Mouse (Mus musculus): ENCODE measurements around the gene Gm45234. TPM values are rescaled to one million over a fixed set of nuclear protein-coding genes. Genes with fewer than 3 reads are reported as not detected.

Gm45234 gene
- not detected for polyA plus RNA-seq (2014; fragmentation: Illumina TruSeq; extraction: RNeasy Lipid Tissue Mini Kit (QIAGEN cat#74804); ENCODE audit: low read depth, low replicate concordance)

DNA sequence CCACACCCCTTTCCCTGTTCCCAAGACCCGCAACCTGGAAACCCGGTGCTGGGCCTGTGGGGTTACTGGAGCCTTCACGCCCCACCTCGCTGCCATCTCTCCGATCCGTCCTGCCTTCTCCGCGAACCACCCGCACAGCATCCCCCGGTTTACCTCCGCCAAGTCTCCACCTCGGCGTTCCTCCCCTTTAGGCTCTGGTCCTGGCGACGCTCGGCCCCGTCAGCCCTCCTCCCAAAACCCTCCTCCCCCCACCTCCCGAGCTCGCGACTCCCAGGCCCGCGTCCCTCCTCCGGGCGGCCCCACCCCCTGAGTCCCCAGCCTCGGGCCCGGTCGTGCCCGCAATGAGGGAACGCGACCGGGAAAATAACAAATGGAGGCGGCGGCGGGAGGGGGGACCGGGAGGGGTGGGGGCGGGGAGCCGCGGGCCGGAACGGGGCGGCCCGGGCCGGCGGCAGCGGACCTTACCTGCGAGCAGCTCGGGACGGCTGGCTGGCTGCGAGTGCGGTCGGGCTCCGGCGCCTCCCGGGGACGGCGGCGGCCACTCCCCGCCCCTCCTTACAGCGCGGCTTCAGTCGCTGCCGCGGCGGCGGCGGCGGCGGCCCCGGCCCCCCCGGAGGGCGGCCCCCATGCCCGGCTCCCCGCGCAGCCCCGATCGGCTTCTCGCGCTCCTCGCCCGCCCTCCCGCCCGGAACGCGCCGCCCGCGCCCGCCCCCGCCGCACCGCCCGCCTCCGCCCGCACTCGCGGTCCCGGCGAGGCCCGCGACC, at the start of gene Gm45234, which contains the start of gene Atn1:
TSS of gene Gm45234 (minus strand) at position 191 of the 765 bp plus-strand sequence.
TSS of gene Atn1 (minus strand) at position 694 of the 765 bp plus-strand sequence.

DNA sequence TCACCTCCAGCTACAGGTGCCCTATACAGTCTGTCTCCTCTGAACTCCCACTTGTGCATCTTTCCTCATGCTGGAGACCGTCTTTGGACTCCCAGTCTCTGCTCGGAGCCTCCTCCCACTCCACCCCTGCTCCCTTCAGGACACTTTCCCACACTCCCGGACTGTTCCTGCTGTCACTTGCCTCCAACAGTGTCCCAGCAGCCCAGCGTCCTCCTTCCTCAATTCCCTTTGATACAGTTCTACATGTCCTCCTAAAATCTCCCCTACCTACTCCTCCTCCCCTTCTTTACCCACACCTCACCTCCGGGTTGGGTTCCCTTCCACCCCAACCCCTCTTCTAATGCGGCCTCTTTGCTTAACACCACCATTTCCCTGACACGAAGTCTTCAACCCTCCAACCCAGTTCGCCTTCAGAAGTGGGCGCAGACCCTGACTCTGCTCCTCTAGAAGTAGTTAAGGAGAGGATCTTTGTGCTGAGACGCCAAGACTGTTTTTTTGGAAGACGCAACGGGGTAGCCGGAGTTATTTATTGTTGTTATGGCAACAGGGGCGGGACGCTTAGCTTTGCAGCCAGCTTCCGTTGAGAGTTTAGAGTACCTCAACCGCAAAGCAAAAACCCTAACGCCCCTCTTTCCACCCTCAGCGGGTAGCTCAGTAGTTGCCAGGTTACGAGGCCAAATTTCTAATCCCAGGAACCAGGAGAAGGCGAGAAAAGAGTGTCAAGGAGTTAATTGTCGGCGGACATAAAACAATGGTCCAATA, 23.6 kb upstream of the Gm45234 start, which contains the start of gene Lrrc23:
TSS of gene Lrrc23 (minus strand) at position 506 of the 762 bp plus-strand sequence.

GRCm38 (mm10) chr6:124769101-124769765, 13.4 kb upstream of the Gm45234 start, which contains the start of gene Eno2:
TSS of gene Eno2 (minus strand) at chr6:124769673.

GRCm38 (mm10) chr6:124740888-124741761, 14.7 kb downstream of the Gm45234 start, which contains the start of gene Grcc10:
TSS of gene Grcc10 (minus strand) at chr6:124741374.

DNA sequence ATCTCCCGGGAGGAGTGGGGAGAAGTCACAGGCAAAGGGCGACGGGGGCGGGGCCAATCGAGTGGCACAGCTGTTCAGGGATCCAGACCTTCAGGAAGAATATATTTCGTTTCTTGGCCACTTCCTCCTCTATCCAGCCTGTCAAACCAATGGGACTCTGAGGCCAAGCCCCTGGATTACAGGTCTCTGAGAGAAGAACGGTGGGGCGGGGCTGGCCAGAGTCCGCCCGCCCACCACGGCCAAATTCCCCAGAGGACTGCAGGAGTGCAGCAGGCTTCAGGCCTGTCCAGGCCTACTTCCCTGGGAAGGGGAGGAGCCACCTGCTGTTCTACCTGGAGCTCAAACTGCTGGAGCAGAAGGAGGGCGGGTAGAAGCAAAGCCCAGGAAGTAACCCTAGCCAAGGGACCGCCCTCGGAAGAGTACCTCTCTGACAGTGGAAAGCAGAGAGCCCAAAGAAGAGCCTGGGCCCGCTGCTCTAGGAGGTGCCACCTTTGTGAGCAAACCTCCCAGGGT, 17.3 kb downstream of the Gm45234 start, which contains the start of gene Ptpn6:
TSS of gene Ptpn6 (minus strand) at position 204 of the 513 bp plus-strand sequence.

GRCm38 (mm10) chr6:124711824-124712782, 43.7 kb downstream of the Gm45234 start, which contains the start of the genes Emg1 and Phb2:
TSS of gene Emg1 (minus strand) at chr6:124712178.
TSS of gene Phb2 (plus strand) at chr6:124712336.

Other genes starting within 250 kb of the Gm45234 start
- gene C1ra, start 243.6 kb downstream of the Gm45234 start, polyA plus RNA-seq (2014; fragmentation: Illumina TruSeq; extraction: RNeasy Lipid Tissue Mini Kit (QIAGEN cat#74804); ENCODE audit: low read depth, low replicate concordance), result 3.7 TPM
- gene C1s1, start 213.7 kb downstream of the Gm45234 start, polyA plus RNA-seq (2014; fragmentation: Illumina TruSeq; extraction: RNeasy Lipid Tissue Mini Kit (QIAGEN cat#74804); ENCODE audit: low read depth, low replicate concordance), result 18.5 TPM
- gene C1rb, start 185.7 kb downstream of the Gm45234 start, polyA plus RNA-seq (2014; fragmentation: Illumina TruSeq; extraction: RNeasy Lipid Tissue Mini Kit (QIAGEN cat#74804); ENCODE audit: low read depth, low replicate concordance), result not detected
- 0.87 TPM for gene C1s2, start 119.9 kb downstream of the Gm45234 start, polyA plus RNA-seq (2014; fragmentation: Illumina TruSeq; extraction: RNeasy Lipid Tissue Mini Kit (QIAGEN cat#74804); ENCODE audit: low read depth, low replicate concordance)
- 102 TPM for gene Lpcat3, start 93.0 kb downstream of the Gm45234 start, polyA plus RNA-seq (2014; fragmentation: Illumina TruSeq; extraction: RNeasy Lipid Tissue Mini Kit (QIAGEN cat#74804); ENCODE audit: low read depth, low replicate concordance)
- 15.1 TPM for gene Emg1, start 43.8 kb downstream of the Gm45234 start, polyA plus RNA-seq (2014; fragmentation: Illumina TruSeq; extraction: RNeasy Lipid Tissue Mini Kit (QIAGEN cat#74804); ENCODE audit: low read depth, low replicate concordance)
- gene Phb2, start 43.7 kb downstream of the Gm45234 start, polyA plus RNA-seq (2014; fragmentation: Illumina TruSeq; extraction: RNeasy Lipid Tissue Mini Kit (QIAGEN cat#74804); ENCODE audit: low read depth, low replicate concordance), result 13.8 TPM
- gene Ptpn6, start 17.3 kb downstream of the Gm45234 start, polyA plus RNA-seq (2014; fragmentation: Illumina TruSeq; extraction: RNeasy Lipid Tissue Mini Kit (QIAGEN cat#74804); ENCODE audit: low read depth, low replicate concordance), result 0.21 TPM
- 9.6 TPM for gene Grcc10, start 14.6 kb downstream of the Gm45234 start, polyA plus RNA-seq (2014; fragmentation: Illumina TruSeq; extraction: RNeasy Lipid Tissue Mini Kit (QIAGEN cat#74804); ENCODE audit: low read depth, low replicate concordance)
- gene Atn1, start 503 bp upstream of the Gm45234 start, polyA plus RNA-seq (2014; fragmentation: Illumina TruSeq; extraction: RNeasy Lipid Tissue Mini Kit (QIAGEN cat#74804); ENCODE audit: low read depth, low replicate concordance), result 0.17 TPM
- 0.08 TPM for gene Eno2, start 13.7 kb upstream of the Gm45234 start, polyA plus RNA-seq (2014; fragmentation: Illumina TruSeq; extraction: RNeasy Lipid Tissue Mini Kit (QIAGEN cat#74804); ENCODE audit: low read depth, low replicate concordance)
- gene Lrrc23, start 23.7 kb upstream of the Gm45234 start, polyA plus RNA-seq (2014; fragmentation: Illumina TruSeq; extraction: RNeasy Lipid Tissue Mini Kit (QIAGEN cat#74804); ENCODE audit: low read depth, low replicate concordance), result 112 TPM
- 0.45 TPM for gene Spsb2, start 52.6 kb upstream of the Gm45234 start, polyA plus RNA-seq (2014; fragmentation: Illumina TruSeq; extraction: RNeasy Lipid Tissue Mini Kit (QIAGEN cat#74804); ENCODE audit: low read depth, low replicate concordance)
- 41.8 TPM for gene Tpi1, start 58.3 kb upstream of the Gm45234 start, polyA plus RNA-seq (2014; fragmentation: Illumina TruSeq; extraction: RNeasy Lipid Tissue Mini Kit (QIAGEN cat#74804); ENCODE audit: low read depth, low replicate concordance)
- 18.4 TPM for gene Usp5, start 73.5 kb upstream of the Gm45234 start, polyA plus RNA-seq (2014; fragmentation: Illumina TruSeq; extraction: RNeasy Lipid Tissue Mini Kit (QIAGEN cat#74804); ENCODE audit: low read depth, low replicate concordance)
- gene Cdca3, start 73.5 kb upstream of the Gm45234 start, polyA plus RNA-seq (2014; fragmentation: Illumina TruSeq; extraction: RNeasy Lipid Tissue Mini Kit (QIAGEN cat#74804); ENCODE audit: low read depth, low replicate concordance), result 62.1 TPM
- gene Gnb3, start 84.3 kb upstream of the Gm45234 start, polyA plus RNA-seq (2014; fragmentation: Illumina TruSeq; extraction: RNeasy Lipid Tissue Mini Kit (QIAGEN cat#74804); ENCODE audit: low read depth, low replicate concordance), result not detected
- gene P3h3, start 101.7 kb upstream of the Gm45234 start, polyA plus RNA-seq (2014; fragmentation: Illumina TruSeq; extraction: RNeasy Lipid Tissue Mini Kit (QIAGEN cat#74804); ENCODE audit: low read depth, low replicate concordance), result not detected
- 0.39 TPM for gene Gpr162, start 108.0 kb upstream of the Gm45234 start, polyA plus RNA-seq (2014; fragmentation: Illumina TruSeq; extraction: RNeasy Lipid Tissue Mini Kit (QIAGEN cat#74804); ENCODE audit: low read depth, low replicate concordance)
- 0.28 TPM for gene Cd4, start 132.2 kb upstream of the Gm45234 start, polyA plus RNA-seq (2014; fragmentation: Illumina TruSeq; extraction: RNeasy Lipid Tissue Mini Kit (QIAGEN cat#74804); ENCODE audit: low read depth, low replicate concordance)
- not detected for gene Lag3, start 155.7 kb upstream of the Gm45234 start, polyA plus RNA-seq (2014; fragmentation: Illumina TruSeq; extraction: RNeasy Lipid Tissue Mini Kit (QIAGEN cat#74804); ENCODE audit: low read depth, low replicate concordance)
- 19.0 TPM for gene Ptms, start 164.1 kb upstream of the Gm45234 start, polyA plus RNA-seq (2014; fragmentation: Illumina TruSeq; extraction: RNeasy Lipid Tissue Mini Kit (QIAGEN cat#74804); ENCODE audit: low read depth, low replicate concordance)
- 2.7 TPM for gene Mlf2, start 175.4 kb upstream of the Gm45234 start, polyA plus RNA-seq (2014; fragmentation: Illumina TruSeq; extraction: RNeasy Lipid Tissue Mini Kit (QIAGEN cat#74804); ENCODE audit: low read depth, low replicate concordance)
- gene Cops7a, start 209.5 kb upstream of the Gm45234 start, polyA plus RNA-seq (2014; fragmentation: Illumina TruSeq; extraction: RNeasy Lipid Tissue Mini Kit (QIAGEN cat#74804); ENCODE audit: low read depth, low replicate concordance), result 36.9 TPM
- gene Pianp, start 240.7 kb upstream of the Gm45234 start, polyA plus RNA-seq (2014; fragmentation: Illumina TruSeq; extraction: RNeasy Lipid Tissue Mini Kit (QIAGEN cat#74804); ENCODE audit: low read depth, low replicate concordance), result not detected

Measured in testis, adult 10 weeks (tissue).